Mouse (Mus musculus) kidney, adult 18-20 months (tissue): ENCODE results near the gene Fam71f1.
A peak's percentile ranks its signal among the peaks of the same experiment; 100 is the strongest.
"Not testable (repeated sequence)": the region's sequence is repeated elsewhere in the genome, so short reads cannot be mapped to it uniquely, and the experiment has no call there.

Experiments
- DNase-seq: peaks from one replicate; pipeline ENCODE4 v3.0.0; 2021

Gene Fam71f1

DNA sequence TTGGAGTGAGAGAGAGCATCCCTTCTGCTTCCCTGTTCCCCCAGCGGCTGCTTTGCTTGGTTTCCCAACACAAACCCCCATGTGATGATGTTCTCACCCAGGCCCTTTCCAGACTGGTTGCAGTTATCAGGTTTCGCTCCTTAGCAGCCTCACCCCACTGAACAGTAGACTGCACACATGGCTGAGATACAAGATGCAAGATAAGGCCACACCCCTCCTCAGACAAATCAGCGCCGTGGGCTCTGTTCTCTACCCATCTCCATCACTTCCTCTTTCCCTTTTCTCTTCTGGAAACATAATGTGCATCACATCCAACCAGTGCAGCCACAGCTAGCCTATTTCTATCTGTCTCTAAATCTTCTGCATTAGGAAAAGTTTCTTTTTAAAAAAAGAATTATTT, 10.6 kb downstream of the Fam71f1 start:
- no peak for DNase-seq

- not testable (repeated sequence) for DNase-seq
These were observed 27.6 kb downstream of the Fam71f1 start for GRCm38 (mm10) chr6:29346512-29346911.

- no peak for DNase-seq
These were observed 28.2 kb downstream of the Fam71f1 start for GRCm38 (mm10) chr6:29347189-29347588.

DNA sequence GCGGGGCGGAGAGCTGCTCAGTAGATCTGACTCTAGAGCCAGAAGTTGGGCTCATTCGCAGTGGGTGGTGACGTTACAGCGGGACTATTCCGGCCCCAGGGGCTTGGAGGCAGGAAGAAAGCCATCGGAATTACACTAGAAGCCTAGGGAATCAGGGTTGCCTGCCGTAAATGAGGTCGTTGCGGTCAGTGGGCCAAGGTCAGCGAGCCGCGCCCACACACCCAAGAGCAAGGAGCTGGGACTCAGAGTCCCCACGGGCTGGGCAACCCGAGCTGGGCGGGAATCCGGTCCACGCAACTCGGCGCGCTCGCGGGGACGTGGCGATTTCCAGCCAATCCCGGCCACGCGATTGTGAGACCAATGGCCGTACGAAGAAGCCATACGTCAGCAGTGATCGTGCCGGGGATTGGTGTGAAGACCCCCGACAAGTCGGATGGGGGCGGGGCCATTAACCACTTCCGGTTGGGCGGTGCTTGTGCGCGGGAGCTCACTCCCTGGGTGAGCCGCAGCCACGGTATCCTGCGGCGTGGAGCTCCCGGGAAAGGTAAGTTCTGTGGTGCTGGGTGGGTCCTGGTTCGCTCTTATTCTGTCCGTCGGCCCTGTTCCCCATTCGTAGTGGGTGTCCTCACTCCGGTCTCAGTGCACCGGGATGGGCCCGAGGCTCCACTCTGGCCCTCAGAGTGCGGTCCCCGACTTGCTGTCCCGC, 28.9 kb downstream of the Fam71f1 start, which contains the start of gene Calu:
Gene Calu (plus strand): TSS at position 405 of the 706 bp plus-strand sequence.
- DNase-seq, result peak; percentile 99

- no peak for DNase-seq
These were observed 29.4 kb downstream of the Fam71f1 start for GRCm38 (mm10) chr6:29348371-29348724.

DNA sequence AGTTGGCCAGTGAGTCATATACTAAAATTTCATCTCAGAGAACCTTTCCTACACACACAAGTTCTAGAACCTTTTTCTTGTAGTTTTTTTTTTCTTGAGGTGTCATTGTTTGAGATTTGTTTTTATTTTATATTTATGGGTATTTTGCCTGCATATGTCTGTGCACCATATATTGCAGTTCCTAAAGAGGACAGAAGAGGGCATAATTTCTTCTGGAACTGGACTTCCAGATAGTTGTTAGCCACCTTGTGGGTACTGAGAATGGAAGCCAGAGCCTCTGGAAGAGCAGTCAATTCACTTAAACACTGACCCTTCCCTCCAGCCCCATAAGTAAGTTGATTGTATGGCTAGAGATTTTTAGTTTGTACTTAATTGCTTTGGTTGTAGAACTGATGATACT, 32.7 kb downstream of the Fam71f1 start:
- no peak for DNase-seq

- no peak for DNase-seq
These were observed 33.9 kb downstream of the Fam71f1 start for GRCm38 (mm10) chr6:29352816-29353215.

DNA sequence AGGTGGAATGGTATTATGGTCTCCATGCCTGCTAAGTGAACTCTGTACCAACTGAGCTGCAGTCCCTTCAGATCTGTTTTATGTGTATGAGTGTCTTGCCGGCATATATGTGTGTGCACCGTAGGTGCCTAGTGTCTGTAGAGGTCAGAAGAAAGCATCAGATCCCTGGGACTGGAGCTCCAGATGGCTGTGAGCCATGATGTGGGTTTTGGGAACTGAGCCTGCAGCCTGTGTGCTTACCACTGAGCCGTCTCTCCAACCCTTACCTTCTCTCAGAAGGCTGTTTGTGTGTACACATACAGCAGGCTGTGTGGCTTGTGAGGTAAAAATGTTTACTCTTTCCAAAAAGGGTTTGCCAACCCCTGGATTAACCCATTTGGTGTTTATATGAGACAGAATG, 40.4 kb downstream of the Fam71f1 start:
- no peak for DNase-seq

- DNase-seq, result no peak
These were observed 41.3 kb downstream of the Fam71f1 start for GRCm38 (mm10) chr6:29360211-29360610.

- DNase-seq, result no peak
These were observed 43.5 kb downstream of the Fam71f1 start for GRCm38 (mm10) chr6:29362246-29363128.

DNA sequence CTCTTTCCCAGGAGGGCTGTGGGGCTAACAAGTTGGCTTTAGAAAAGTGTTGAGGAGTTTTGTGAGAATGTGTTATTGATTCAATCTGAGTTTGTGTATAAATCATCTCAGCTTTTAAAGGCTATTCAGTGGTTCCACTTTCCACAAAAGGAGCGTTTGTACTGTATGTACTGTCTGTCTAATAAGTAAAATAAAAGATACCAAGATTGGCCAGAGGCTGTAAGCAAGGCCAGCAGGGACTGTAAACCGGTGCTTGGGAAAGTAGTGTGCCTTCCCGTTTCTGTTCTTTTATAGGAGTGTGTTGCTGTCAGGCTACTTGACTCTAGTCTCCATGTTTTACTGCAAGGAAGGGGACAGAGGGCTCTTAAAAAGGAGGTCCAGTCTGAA, 44.2 kb downstream of the Fam71f1 start:
- no peak for DNase-seq

DNA sequence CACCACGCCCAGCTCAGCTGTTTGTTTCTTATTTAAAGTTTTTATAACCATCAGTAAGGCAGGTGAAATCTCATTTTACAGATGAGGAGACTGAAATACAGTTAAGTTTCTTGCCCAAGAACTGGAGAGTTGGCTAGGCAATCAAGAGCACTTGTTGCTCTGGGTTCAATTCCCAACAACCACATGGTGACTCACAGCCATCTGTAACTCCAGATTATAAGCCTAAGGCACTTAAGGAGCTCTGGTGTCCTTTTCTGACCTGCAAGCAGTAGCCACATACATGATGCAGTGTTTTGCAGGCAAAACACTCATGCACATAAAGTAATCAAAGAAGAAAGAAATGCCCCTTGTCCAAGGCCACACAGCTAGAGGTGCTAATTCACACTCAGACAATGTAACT, 46.3 kb downstream of the Fam71f1 start:
- no peak for DNase-seq

DNA sequence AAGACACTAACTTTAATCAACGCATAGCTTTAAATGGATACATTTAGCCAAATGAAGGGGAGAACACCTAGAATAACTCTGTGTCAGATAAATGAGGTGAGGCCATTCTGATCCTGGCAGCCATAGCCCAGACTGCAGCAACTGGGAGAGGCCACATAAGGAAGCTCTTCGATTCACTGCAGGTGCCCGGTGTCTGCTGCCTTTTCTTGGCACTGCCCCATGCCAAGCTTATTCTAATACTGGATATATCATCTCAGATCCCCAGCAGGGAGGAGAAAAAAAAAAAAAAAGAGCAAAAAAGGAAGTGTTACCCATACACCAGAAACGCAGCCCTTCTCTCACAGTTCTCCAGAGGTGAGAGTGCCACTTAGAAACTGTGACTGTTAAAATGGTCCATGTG, 58.4 kb downstream of the Fam71f1 start:
- DNase-seq, result no peak

- DNase-seq, result no peak
These were observed 59.7 kb downstream of the Fam71f1 start for GRCm38 (mm10) chr6:29378678-29379077.

DNA sequence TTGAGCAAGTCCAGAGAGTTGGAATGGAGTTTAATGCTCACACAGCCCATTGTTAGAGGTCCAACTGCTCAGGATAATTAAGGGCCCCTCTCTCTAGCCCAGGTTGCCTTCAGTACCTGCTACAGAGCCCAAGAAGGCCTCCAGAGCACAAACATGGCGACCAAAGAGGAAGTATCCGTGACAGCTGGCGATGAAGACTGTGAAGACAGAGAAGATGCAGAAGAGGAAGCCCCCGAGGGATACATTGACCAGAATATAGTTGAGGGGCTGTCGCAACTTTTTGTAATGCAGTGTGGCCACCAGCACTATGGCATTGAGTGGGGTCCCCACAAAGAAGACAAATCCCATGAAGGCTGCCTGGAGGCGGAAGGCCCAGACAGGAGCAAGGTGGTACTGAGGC, 61.0 kb downstream of the Fam71f1 start:
- DNase-seq, result no peak

GRCm38 (mm10) chr6:29382442-29382841, 63.5 kb downstream of the Fam71f1 start:
- no peak for DNase-seq
